Mouse (Mus musculus) spleen, postnatal 4 days (tissue): ENCODE measurements around the gene Tle3.

Experiments used
- DNase-seq, 2 experiments: peaks; one replicate each; pipeline ENCODE4 v3.0.0; 2022; ENCODE audit warnings: low spot score in 2 of 2

Gene Tle3

GRCm38 (mm10) chr9:61371755-61372509, at the start of gene Tle3:
Gene Tle3, plus strand, starts transcription at chr9:61372366.
- DNase-seq, result peak; percentile 95 to 97

GRCm38 (mm10) chr9:61323221-61323620, 48.9 kb upstream of the Tle3 start:
- no peak for DNase-seq

DNA sequence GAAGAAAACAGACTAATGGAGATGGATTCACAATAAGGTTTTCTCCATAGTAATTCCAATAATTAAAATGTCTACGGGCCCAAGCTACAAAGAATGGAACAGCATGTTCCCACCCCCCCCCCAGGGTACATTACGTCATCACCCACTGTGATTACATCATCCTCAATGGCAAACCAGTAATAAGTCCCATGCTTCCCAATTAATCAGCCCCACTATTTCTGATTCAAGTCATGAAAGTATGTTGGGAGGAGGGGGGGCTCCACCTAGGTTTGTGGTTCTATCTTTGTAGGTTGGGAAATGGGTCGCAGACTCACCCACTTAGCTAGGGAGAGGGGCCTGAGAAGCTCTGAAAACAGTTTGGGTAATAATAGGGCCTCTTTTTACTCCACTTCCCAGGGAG, 48.3 kb upstream of the Tle3 start:
- DNase-seq, result no peak

- DNase-seq, result no peak
Observed at GRCm38 (mm10) chr9:61324354-61324753, 47.8 kb upstream of the Tle3 start.

DNA sequence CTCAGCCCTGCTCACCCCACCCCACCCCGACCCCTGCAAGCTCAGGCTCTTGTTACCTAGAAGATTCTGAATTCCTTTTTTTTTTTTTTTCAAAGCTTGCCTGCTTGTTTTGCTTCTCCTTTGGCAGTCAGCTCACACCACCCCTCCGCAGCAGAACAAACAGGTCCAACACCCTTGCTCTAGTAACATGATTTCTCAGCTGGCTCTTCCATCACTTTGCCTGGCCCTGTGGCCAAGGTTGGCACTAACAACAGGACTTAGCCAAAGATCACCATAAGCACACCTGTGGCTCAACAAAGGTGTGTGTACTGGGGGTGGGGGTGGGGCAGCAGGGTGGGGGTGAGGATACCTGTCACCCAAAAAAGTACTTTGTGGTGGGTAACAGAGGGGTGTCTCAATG, 47.2 kb upstream of the Tle3 start:
- no peak for DNase-seq

DNA sequence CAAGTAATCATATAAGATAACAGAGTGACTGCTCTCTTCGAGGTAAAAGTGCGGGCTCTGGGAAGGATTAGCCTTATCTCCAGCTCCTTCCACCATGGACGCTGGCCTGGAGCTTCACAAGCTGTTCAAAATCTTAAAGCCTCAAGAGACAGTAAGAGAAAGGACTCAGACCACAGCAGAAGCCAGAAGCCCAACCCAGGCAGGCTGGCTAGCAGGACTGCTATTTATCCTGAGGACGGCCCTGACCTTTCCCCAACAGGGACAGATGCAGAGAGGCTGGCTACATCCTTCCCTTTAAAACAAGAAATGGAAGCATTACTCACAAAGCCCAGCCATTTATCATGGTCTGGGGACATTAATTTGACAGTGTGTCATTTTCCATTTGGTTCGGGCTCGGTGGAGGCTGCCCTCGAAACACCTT, 46.2 kb upstream of the Tle3 start:
- no peak for DNase-seq

DNA sequence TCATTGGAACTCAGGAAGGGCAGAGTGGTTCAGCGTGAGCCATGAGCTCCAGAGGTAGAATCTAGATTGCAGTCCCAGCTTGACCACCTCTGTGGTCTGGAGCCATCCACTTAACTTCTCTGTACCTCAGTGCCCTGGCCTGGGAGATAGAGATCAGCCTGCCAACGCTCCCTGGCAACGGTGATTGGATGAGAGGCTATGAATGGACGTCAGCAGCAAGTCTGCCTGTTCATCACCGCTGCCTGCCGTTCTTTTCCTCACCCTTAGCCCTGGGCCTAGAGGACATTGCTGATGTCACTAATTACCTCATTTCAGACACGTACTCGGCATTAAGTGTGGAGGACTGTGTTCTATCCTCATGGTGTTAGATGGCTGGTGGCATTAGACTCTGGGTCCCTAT, 45.2 kb upstream of the Tle3 start:
- DNase-seq, result no peak

DNA sequence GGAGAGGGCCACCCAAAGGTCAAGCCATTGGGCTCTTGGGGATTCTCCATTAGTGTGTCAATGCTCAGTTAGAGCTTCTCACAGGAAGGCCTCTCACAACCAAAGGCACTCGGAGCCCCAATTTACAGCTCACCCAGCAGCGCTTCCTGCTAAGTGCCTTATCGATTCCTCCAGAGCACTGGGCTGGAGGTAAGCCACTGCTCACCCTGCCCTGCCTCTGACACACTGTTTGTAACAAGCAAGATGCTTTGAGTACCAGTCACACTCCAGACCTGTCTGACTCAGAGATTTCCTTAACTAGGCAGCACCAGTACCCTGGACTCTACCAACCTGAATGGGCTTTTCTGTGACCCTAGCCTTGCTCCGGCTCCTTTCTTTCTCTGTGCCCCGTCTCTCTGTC, 44.0 kb upstream of the Tle3 start:
- no peak for DNase-seq

DNA sequence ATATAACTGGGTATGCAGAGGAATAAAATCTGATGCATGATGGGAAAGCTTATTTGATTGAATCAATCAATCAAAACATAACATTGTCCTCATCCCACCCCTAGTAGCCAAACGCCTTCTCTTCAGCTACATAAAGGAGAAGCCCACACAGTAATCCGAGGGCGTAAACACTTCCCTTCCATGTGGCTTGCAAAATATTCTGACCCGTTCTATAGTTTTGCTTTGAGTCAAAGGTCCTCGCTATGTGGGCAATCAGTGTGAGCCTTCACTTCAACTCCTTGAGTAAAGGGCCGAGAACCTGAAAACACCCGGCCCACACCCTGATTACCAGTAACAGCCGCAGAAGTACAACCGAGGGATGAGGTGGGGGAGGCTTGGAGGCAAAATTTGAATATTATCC, 41.4 kb upstream of the Tle3 start:
- no peak for DNase-seq

DNA sequence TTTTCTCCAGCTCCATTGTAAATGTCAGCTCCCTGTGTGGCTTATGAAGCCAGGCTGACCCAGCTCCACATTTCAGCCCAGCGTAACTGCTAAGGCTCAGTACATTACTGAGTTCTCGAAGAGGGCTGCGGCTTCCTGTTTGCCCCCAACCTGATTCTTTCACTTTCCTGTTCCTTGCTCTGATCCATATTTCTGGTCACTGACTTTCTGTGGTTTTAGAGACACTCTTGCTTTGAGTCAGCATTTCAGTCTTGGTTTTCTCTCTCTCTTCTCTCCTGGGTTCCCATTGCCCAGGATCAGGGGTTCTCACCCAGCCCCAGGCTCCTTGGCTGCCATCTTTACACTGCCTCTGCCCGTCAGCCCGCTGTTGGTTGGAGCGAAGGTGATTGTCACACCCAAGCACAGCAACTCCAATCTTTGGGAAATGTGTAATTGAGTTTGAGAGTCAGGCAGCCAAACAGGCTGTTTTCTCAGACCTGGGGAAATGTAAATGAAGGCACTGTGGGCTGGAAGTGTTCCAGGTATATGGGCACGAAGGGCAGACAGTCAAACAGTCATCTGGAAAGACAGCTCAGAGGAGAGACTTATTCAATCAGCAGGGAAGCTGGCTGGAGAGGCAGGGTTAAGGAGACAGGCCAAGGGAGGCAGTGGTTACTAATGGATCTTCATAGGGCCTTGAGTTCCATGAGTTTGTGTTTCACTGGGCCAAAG, 39.8 kb upstream of the Tle3 start:
- no peak for DNase-seq

DNA sequence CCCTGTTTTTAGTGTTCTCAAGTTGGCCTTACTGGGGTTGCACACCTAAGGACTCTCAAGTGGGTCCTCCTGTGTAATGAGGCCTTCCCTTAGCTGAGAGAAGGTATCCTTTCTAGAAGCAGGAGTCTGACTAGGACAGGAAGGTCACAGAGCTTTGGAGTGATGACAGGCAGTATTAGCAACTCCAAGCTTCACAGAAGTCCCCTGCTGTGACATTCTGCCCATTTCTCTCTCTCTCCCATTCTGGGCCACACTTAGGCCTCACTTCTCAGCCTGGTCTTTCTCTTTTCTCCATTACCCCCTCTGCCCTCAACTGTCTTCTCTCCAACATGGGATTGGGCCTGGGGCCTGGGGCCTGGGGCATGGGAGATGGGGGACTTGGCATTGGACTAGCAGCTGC, 36.0 kb upstream of the Tle3 start:
- DNase-seq, result no peak

DNA sequence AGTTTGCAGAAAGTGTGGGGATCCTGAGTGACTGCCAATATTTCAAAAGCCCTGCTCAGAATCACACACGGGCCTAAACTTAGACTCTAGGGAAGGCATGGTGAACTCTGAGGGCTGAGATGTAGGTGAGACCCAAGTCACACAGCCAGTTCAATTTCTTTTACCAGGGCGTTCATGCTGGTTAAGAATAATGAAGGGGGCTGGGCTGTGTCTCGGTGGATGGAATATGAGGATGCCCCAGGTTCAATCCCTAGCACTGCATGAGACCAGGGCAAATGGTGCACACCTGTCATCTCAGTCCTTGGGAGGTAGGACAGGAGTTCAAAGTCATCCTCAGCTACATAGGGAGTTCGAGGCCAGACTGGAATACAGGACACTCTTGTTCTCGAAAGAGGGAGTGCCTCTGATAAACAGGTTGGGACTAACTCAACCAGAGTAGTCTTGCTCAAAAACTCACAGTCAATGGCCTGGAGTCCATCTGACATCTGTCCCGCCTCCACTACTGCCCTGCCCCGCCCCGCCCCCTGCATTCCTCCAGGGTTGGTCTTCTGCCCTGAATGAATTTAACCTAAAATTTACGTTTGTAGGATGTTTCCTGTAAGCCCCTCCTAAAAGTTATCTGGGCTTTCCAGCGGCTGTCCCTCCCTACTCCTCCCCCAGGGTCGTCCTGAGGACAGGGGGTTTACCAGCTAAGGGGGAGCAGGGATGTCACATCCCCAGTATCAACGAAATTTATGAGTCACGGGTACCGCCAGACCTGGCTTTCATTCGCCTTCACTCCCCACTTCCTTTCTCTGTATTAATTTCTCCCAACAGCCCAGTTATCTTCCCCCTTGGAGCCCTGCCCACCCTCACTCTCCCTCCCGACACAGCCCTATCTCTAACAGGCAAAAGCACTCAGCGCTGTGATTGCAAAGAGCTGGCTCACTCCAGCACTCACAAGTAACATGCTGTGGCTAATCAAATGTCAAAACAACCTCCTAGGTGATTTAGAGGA, 35.3 kb upstream of the Tle3 start:
- DNase-seq, result no peak

- no peak for DNase-seq
Observed at GRCm38 (mm10) chr9:61337665-61338064, 34.5 kb upstream of the Tle3 start.

DNA sequence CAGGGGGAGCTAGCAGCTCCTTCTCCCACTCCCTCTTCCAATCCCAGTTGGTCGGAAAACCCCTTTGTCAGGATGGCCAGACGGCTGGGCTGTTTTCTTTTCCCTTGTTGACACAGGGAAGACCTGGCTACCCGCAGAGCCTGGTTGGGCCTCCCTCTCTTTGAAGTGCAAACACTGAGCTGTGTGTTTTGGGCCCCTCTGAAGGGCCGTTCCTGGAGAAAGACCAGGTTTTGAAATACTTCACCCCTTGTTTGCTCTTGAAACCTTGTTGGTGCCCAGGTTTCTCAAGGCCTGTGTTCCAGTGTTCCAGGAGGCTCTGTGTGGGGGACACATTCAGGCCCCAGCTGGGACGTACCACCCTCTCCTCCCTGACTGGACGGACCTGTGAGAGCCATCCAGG, 32.9 kb upstream of the Tle3 start:
- no peak for DNase-seq

- DNase-seq, result no peak
Observed at GRCm38 (mm10) chr9:61340333-61340732, 31.8 kb upstream of the Tle3 start.

GRCm38 (mm10) chr9:61342297-61342696, 29.9 kb upstream of the Tle3 start:
- DNase-seq, result no peak

GRCm38 (mm10) chr9:61344684-61345083, 27.5 kb upstream of the Tle3 start:
- no peak for DNase-seq

DNA sequence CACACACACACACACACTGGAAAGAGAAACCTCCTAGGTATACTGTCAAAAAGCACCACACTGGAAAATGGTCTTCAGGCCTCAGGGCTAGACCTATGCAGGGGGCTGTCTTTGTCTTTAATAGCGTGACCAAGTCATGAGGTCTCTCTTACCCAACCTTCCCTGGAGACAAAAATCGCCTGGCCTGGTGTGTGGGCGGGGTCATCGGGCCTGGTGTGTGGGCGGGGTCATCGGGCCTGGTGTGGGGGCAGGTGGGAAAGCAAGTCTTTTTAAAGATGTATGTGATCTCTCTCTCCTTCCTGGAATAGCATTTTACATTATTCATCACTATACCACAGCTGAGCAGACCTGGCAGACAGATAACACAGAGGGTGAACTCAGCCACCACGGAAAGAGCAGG, 25.2 kb upstream of the Tle3 start:
- DNase-seq, result no peak

GRCm38 (mm10) chr9:61348036-61348435, 24.1 kb upstream of the Tle3 start:
- DNase-seq, result no peak

DNA sequence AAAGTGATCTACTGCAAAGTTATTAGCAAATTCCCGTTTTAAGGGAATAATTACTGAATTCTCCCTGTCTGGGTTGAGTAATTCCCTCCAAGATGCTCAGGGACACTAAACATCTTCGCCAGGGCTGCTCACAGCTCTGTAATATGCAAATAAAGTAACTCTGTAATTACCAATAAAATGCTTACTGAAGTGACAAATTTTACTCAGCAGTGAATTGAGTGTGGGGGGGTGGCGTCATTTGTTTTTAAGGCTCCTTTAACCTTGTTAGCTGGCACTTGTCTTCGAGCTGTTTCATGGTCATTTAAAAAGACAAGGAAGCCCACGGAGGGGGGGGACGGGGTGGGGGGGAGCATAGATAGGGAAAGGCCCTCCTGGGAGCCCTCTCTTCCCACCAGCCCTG, 23.6 kb upstream of the Tle3 start:
- no peak for DNase-seq

DNA sequence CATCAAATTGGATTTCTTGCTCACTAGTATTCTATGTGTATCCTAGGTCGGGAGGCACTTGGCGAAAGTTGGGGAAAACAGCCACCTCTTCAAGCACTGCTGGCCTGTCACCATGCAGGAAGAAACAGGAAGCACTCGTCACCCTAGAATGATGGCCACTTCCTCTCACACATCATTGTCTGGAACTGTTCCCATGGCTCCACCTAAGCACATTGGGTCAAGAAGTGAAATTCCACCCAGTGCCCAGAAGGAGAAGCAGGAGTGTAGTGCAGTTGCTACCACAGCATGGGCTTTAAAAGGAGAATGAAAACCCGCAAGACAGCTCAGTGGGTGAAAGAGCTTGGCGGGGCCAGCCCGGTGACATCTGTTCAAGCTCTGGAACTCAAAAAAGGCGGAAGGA, 22.5 kb upstream of the Tle3 start:
- no peak for DNase-seq

DNA sequence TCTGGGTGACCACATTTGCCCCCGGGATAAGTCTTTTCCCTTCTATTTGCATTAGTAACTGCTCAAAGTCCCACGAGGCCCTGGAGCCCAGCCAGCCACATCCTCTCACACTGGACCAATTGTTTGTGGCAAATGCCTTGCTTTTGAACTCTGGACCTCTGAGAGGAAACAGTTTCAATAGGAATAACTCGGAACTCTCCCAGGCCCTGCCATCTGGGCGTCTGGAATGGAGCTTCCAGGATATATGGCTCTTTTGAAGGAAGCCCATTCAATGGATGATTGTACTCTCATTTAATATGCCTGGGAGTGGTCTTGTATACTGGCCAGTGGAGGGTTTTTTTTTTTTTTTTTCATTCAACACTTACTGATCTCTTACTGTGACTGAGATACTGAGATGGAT, 21.0 kb upstream of the Tle3 start:
- DNase-seq, result no peak
